Mouse (Mus musculus) ES-E14 (cell line): Measurements from ENCODE around the gene Dnm2. TPM values are rescaled to one million over a fixed set of nuclear protein-coding genes. Genes with fewer than 3 reads are reported as not detected.
A peak's percentile ranks its signal among the peaks of the same experiment; 100 is the strongest.

Experiments
- DNase-seq: peaks from one replicate; pipeline ENCODE4 v3.0.0-alpha.2; 2013; ENCODE audit warnings: low read depth, low spot score
- H3K27ac ChIP-seq: 2 replicates; pipeline ENCODE4 v1.5.1; 2012; ENCODE audit warnings: low read depth, mild to moderate bottlenecking, low read length, moderate library complexity, mixed read lengths; ENCODE audit not compliant: poor library complexity, insufficient read depth, severe bottlenecking
- H3K36me3 ChIP-seq: 2 replicates; pipeline ENCODE4 v1.6.1; 2012; ENCODE audit warnings: mild to moderate bottlenecking, low read length, moderate library complexity, mixed read lengths; ENCODE audit not compliant: control insufficient read depth, poor library complexity, insufficient read depth, severe bottlenecking
- H3K4me1 ChIP-seq, 2 experiments: fragments of 150-350 bp in 1 of 2; sonication (generic) in 1 of 2; 2 replicates each; pipeline ENCODE4 v1.6.1; 2012; ENCODE audit warnings: low read length in 2 of 2, mild to moderate bottlenecking in 1 of 2, mixed read lengths in 1 of 2; ENCODE audit not compliant: control insufficient read depth in 2 of 2, insufficient read depth in 2 of 2, poor library complexity in 1 of 2
- H3K4me3 ChIP-seq, 2 experiments: fragments of 150-350 bp in 1 of 2; sonication (generic) in 1 of 2; 2 replicates each; pipeline ENCODE4 v1.5.1; 2012; ENCODE audit warnings: low read length in 2 of 2, low read depth in 1 of 2, mild to moderate bottlenecking in 1 of 2, mixed read lengths in 1 of 2; ENCODE audit not compliant: insufficient read depth in 1 of 2, poor library complexity in 1 of 2, severe bottlenecking in 1 of 2
- H3K9ac ChIP-seq: 2 replicates; pipeline ENCODE4 v1.6.1; 2012; ENCODE audit warnings: low read depth, mild to moderate bottlenecking, low read length, mixed read lengths; ENCODE audit not compliant: poor library complexity, insufficient read depth, severe bottlenecking
- H3K9me3 ChIP-seq: fragments of 150-350 bp; sonication (generic); 2 replicates; pipeline ENCODE4 v1.6.1; 2012; ENCODE audit warnings: low read depth, mild to moderate bottlenecking, low read length; ENCODE audit not compliant: control insufficient read depth, insufficient read depth
- CHD2 ChIP-seq: IDR thresholded peaks from 2 replicates; pipeline ENCODE4 v1.6.1; 2014; ENCODE audit warnings: mild to moderate bottlenecking, low read depth, low read length, inconsistent platforms
- HCFC1 ChIP-seq: IDR thresholded peaks from 2 replicates; pipeline ENCODE4 v1.6.1; 2012; ENCODE audit warnings: low read length, inconsistent platforms, borderline replicate concordance; ENCODE audit not compliant: insufficient read depth
- MAFK ChIP-seq: IDR thresholded peaks from 2 replicates; pipeline ENCODE4 v1.6.1; 2014; ENCODE audit warnings: mild to moderate bottlenecking, low read depth, low read length, inconsistent platforms; ENCODE audit not compliant: insufficient read depth
- ZC3H11A ChIP-seq: IDR thresholded peaks from 2 replicates; pipeline ENCODE4 v1.6.1; 2012; ENCODE audit warnings: low read depth, mild to moderate bottlenecking, inconsistent platforms, low read length, borderline replicate concordance
- ZNF384 ChIP-seq: IDR thresholded peaks from 2 replicates; pipeline ENCODE4 v1.6.1; 2012; ENCODE audit warnings: low read depth, low read length, inconsistent platforms
- in situ Hi-C, 2 experiments: fragments of 600-800 bp; cut with MboI; formaldehyde crosslinking; loops; one replicate each; pipeline ENCODE4 v1.15.1; 2025; ENCODE audit warnings: low sequenced_read_pairs in 2 of 2, inconsistent platforms in 1 of 2; ENCODE audit not compliant: unreplicated experiment in 2 of 2
- total RNA-seq: library from RNA; depleted of rRNA; stranded (reverse); fragments of 300-350 nt; gene quantifications from 2 replicates; pipeline ENCODE4 v1.2.3, GENCODE M21; 2012

Dnm2 gene
- total RNA-seq, 1 experiment, result 69.6 TPM

DNA sequence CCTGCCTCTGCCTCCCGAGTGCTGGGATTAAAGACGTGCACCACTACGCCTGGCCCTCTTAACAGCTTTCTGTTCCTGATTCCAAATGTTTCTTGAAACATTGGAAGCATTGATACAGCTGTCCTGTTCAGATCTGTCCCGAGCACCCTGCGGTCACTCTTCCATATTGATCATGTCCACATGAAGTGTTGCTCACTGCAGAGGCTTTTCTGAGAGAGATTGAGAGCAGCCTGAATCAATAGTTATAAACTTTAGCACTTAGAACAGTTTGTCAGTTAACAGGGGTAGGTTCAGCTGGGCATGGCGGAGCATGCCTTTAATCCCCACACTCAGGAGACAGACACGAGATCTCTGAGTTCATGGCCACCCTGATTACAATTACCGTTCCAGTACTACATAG lies 19.1 kb downstream of the Dnm2 start:
- Histone ChIP-seq H3K9ac (no peak overlapping the region), H3K4me3 (no peak overlapping the region), H3K4me1 (peaks cover 8 to 28% of the 10 kb centered on the region in 2 experiments), H3K9me3 (no peaks in the 10 kb centered on the region), H3K27ac (no peak overlapping the region), H3K36me3 (peaks cover 3% of the 10 kb centered on the region; the same call in 1 of the 2 replicates)
- TF ChIP-seq ZNF384 (no peak), CHD2 (no peak), MAFK (no peak), ZC3H11A (no peak), HCFC1 (no peak)
- DNase-seq, result no peak
- in situ Hi-C loops, result no loop called here

DNA sequence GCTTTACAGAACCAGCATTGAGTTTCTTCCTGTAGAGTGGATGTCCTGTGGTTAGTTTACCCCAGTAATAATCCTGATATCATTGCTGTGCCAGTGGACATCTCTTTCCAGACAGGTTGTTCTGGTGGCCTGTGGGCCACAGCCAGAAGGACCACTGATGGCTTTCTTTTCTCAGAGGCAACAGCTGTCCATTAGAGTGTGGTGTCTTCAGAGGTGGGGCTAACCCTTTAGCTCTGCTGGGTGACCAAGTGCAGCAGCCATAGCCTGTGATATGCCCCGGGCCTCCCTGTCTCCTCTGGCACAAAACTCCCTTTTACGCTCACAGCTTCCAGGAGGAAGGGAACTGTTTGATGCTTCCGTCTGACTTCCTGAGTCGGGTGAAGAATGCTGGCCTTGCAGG lies 19.9 kb downstream of the Dnm2 start:
- peak overlapping the region; percentile 61; the same call in 1 of the 2 replicates for H3K27ac ChIP-seq
- no peak for DNase-seq
- H3K9me3 ChIP-seq, result no peaks in the 10 kb centered on the region
- peaks cover 3% of the 10 kb centered on the region; the same call in 1 of the 2 replicates for H3K36me3 ChIP-seq
- H3K4me1 ChIP-seq, result peaks cover 3 to 23% of the 10 kb centered on the region in 2 experiments; a peak in 2 of 4 replicates
- in situ Hi-C loops, result no loop called here
- H3K9ac ChIP-seq, result no peak overlapping the region
- TF ChIP-seq ZC3H11A, result no peak
- no peak for TF ChIP-seq ZNF384
- no peak for TF ChIP-seq HCFC1
- TF ChIP-seq CHD2, result no peak
- no peak for TF ChIP-seq MAFK
- no peak overlapping the region for H3K4me3 ChIP-seq

DNA sequence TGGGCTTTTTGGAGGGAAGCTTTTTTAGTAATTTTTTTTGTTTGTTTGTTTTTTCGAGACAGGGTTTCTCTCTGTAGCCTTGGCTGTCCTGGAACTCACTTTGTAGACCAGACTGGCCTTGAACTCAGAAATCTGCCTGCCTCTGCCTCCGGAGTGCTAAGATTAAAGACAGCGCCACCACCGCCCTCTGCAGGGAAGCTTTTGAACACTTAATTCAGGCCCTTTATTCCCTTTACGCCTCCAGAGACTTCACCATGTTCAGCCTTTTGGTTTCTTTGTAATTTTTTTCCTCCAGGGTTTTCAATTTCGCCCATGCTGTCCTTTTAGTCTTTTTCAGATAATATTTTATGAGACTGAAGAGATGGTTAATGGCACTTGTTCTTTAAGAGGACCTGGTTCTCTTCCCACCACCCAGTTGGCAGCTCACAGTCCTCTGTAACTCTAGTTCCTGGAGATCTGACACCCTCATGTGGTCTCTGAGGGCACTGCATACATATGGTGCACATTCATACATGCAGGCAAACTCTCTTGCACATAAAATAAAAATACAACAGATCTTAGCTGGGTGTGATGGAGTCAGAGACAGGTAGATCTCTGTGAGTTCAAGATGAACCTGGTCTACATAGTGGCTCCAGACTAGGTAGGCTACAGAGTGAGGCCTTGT lies 20.5 kb downstream of the Dnm2 start:
- Histone ChIP-seq H3K4me3 (no peak overlapping the region), H3K9me3 (no peaks in the 10 kb centered on the region), H3K27ac (no peak overlapping the region; the same call in 1 of the 2 replicates), H3K4me1 (peaks cover 3 to 23% of the 10 kb centered on the region in 2 experiments; a peak in 2 of 4 replicates), H3K9ac (no peak overlapping the region), H3K36me3 (peaks cover 3% of the 10 kb centered on the region; the same call in 1 of the 2 replicates)
- DNase-seq, result no peak
- in situ Hi-C loops, result no loop called here
- TF ChIP-seq MAFK, result no peak
- no peak for TF ChIP-seq ZNF384

- Histone ChIP-seq H3K4me1 (peaks cover 3 to 22% of the 10 kb centered on the region in 2 experiments; a peak in 3 of 4 replicates), H3K27ac (no peak overlapping the region), H3K4me3 (no peak overlapping the region), H3K9ac (no peak overlapping the region), H3K36me3 (peaks cover 3% of the 10 kb centered on the region; the same call in 1 of the 2 replicates), H3K9me3 (no peaks in the 10 kb centered on the region)
- DNase-seq, result no peak
- TF ChIP-seq ZNF384, result no peak
- TF ChIP-seq ZC3H11A, result no peak
- TF ChIP-seq MAFK, result no peak
- no peak for TF ChIP-seq CHD2
- no peak for TF ChIP-seq HCFC1
- in situ Hi-C loops, result no loop called here
These were observed 23.1 kb downstream of the Dnm2 start for GRCm38 (mm10) chr9:21447778-21448177.
